Comparison of ENCODE assay signal across 10 mouse cellular contexts in the genomic region with DNA sequence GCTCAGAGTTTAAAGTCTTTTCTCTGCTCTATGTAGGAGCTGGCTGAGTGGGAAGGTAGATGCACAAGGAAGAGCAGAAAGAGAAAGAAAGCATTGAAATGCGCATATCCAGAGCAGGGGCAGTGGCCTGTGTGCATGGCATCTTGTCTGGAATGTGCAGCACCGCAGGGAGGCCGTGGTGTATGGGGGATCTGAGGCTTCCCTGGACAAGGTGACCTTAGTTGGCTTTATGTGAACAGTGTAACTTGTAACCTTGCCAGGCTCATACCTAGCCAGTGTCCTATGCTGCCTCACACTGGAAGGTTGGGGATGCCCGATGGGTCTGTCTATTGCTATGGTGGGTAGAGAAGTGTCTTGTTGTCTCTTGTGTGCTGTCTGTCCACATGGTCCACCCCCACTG.
DNase-seq lines count a peak whose midpoint lies in the region; ATAC-seq and TF ChIP-seq lines count a peak whose summit lies in the region.
"Had no signal": no experiment of that assay in that cellular context is flagged by ENCODE, and none has a peak within 500 bp of the region (broad histone marks: within the 10 kb centered on the region; RNA-seq: fewer than 3 reads in every experiment).

No protein-coding gene starts in this region.

- no peak for TF ChIP-seq CTCF in left cerebral cortex, adult 2 months (IDR thresholded peaks at IDR 0.05)

- no peaks in the 10 kb centered on the region for H3K27me3 ChIP-seq in hindbrain, embryonic 15.5 days
- no peaks in the 10 kb centered on the region for H3K27me3 ChIP-seq in midbrain, embryonic 11.5 days (ENCODE audit: control insufficient read depth, insufficient read depth, low read length)
- H3K27me3 ChIP-seq: lung, embryonic 15.5 days had no signal

- H3K27ac ChIP-seq in left cerebral cortex, adult 2 months = no peak overlapping the region
- H3K27ac ChIP-seq in hindbrain, embryonic 15.5 days (replicated peaks) = peak overlapping the region; percentile 72
- no peak overlapping the region; the same call in 1 of the 2 replicates for H3K27ac ChIP-seq in midbrain, embryonic 11.5 days (ENCODE audit: low read depth, low read length)
- H3K27ac ChIP-seq: lung, embryonic 15.5 days had no signal

- 46% methylated on average over 4 of the region's 4 CpGs for WGBS in hindbrain, embryonic 15.5 days
- 41% methylated on average over 4 of the region's 4 CpGs for WGBS in midbrain, embryonic 11.5 days

- H3K9ac ChIP-seq in hindbrain, embryonic 15.5 days = no peak overlapping the region
- no peak overlapping the region for H3K9ac ChIP-seq in midbrain, embryonic 11.5 days (ENCODE audit: low read length)
- H3K9ac ChIP-seq: lung, embryonic 15.5 days had no signal

- intact Hi-C loops in left cerebral cortex, postnatal 4 days (cut with DNase I) = no loop called here
- intact Hi-C loops in left cerebral cortex, adult 2 months (cut with DNase I) = loop anchor here (2.0 kb wide), 1 partner anchor 50 kb away; no protein-coding TSS in a partner anchor
- intact Hi-C loops in left cerebral cortex, postnatal 36 days (cut with DNase I) = no loop called here

- no peak overlapping the region for H3K4me3 ChIP-seq in left cerebral cortex, adult 2 months
- no peak overlapping the region for H3K4me3 ChIP-seq in hindbrain, embryonic 15.5 days
- no peak overlapping the region for H3K4me3 ChIP-seq in midbrain, embryonic 11.5 days (ENCODE audit: low read depth, low read length)
- H3K4me3 ChIP-seq: lung, embryonic 15.5 days had no signal

- H3K4me1 ChIP-seq in hindbrain, embryonic 15.5 days (replicated peaks) = peaks cover 67% of the 10 kb centered on the region
- peaks cover 23% of the 10 kb centered on the region for H3K4me1 ChIP-seq in midbrain, embryonic 11.5 days (ENCODE audit: control insufficient read depth, insufficient read depth, low read length)

- no peaks in the 10 kb centered on the region for H3K9me3 ChIP-seq in hindbrain, embryonic 15.5 days
- no peaks in the 10 kb centered on the region for H3K9me3 ChIP-seq in midbrain, embryonic 11.5 days (ENCODE audit: control insufficient read depth, low read length)
- H3K9me3 ChIP-seq: lung, embryonic 15.5 days had no signal

- peak; percentile 31 for DNase-seq in left cerebral cortex, postnatal 4 days
- no peak for DNase-seq in left cerebral cortex, adult 2 months (ENCODE audit: extremely low spot score in 1 of 2, low spot score in 2 of 2)
- DNase-seq in heart, adult 9 months (ENCODE audit: low spot score in 2 of 2) = peak; percentile 18 to 32
- no peak for DNase-seq in midbrain, embryonic 11.5 days (ENCODE audit: low spot score, missing footprints)
- DNase-seq in left cerebral cortex, postnatal 36 days (ENCODE audit: low spot score in 2 of 2) = no peak
- no peak for DNase-seq in layer of hippocampus, adult 9-11 months
- no peak for DNase-seq in right cerebral cortex, adult 18-20 months
- DNase-seq: embryo, embryonic 11 days had no signal

- H3K4me2 ChIP-seq in hindbrain, embryonic 15.5 days = no peak overlapping the region
- H3K4me2 ChIP-seq in midbrain, embryonic 11.5 days = no peak overlapping the region
- H3K4me2 ChIP-seq: lung, embryonic 15.5 days had no signal

- no peaks in the 10 kb centered on the region for H3K36me3 ChIP-seq in hindbrain, embryonic 15.5 days
- no peaks in the 10 kb centered on the region for H3K36me3 ChIP-seq in midbrain, embryonic 11.5 days (ENCODE audit: control insufficient read depth, insufficient read depth, low read length)
- H3K36me3 ChIP-seq: lung, embryonic 15.5 days had no signal

- ATAC-seq in hindbrain, embryonic 15.5 days (ENCODE audit: low FRiP score, low read depth) = peak; percentile 13; the same call in 1 of the 2 replicates
- ATAC-seq in midbrain, embryonic 11.5 days (ENCODE audit: low FRiP score) = 0 out of 2 replicates have a peak, but pooled peaks have one; percentile 9

Comparison
In these comparisons a context has a peak if more than half of its experiments do, and no peak if none do; other contexts are left out.
1. DNase-seq: peak in left cerebral cortex, postnatal 4 days (single experiment) and heart, adult 9 months (2 of 2); none in left cerebral cortex, adult 2 months (0 of 2), midbrain, embryonic 11.5 days (single experiment), left cerebral cortex, postnatal 36 days (0 of 2), layer of hippocampus, adult 9-11 months (single experiment) and right cerebral cortex, adult 18-20 months (single experiment).